In the genomic region with DNA sequence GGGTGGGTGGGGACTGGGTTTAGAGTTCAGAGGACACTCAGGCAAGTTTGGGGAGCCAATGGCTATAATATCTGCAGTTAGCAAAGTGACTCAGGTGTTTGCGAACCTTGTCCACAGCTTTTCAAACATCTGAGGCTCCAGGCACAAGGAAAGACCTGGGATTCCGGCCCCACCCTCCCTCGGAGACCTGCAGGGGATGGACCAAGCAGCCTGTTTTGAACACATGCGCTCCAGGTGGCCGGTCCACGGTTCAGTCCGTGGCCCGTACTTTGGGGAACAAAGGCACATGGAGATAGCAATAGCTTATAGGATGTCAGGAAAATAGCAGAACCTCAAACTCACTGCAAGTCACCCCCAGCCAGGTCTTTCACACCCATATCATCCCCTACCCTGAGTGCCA, we compare ENCODE assay signal across 7 mouse cellular contexts. TPM values are rescaled to one million over a fixed set of nuclear protein-coding genes. Genes with fewer than 3 reads are reported as not detected.
A peak's percentile ranks its signal among the peaks of the same experiment; 100 is the strongest.
DNase-seq lines count a peak whose midpoint lies in the region; ATAC-seq and TF ChIP-seq lines count a peak whose summit lies in the region.

No protein-coding gene starts in this region.

- TF ChIP-seq CTCF in lung, adult 2 months (IDR thresholded peaks at IDR 0.05; ENCODE audit: insufficient read depth, low read length): no peak

- peak overlapping the region; percentile 99 for H3K4me3 ChIP-seq in lung, adult 2 months (replicated peaks; ENCODE audit: extremely low read depth, low read depth, low read length)
- peak overlapping the region; percentile 65 for H3K4me3 ChIP-seq in embryonic facial prominence, embryonic 11.5 days (ENCODE audit: low read depth, low read length)
- H3K4me3 ChIP-seq in intestine, embryonic 15.5 days (replicated peaks): peak overlapping the region; percentile 83

- ATAC-seq in embryonic facial prominence, embryonic 11.5 days (replicated peaks; ENCODE audit: insufficient number of reproducible peaks, low FRiP score, low TSS enrichment, low read depth): peak; percentile 24; the same call in 1 of the 2 replicates
- ATAC-seq in intestine, embryonic 15.5 days: peak; percentile 14
- ATAC-seq in megakaryocyte-erythroid progenitor cell, adult 5-6 weeks (replicated peaks; ENCODE audit: low FRiP score, low TSS enrichment, poor library complexity, severe bottlenecking): peak; percentile 13; the same call in 1 of the 2 replicates

- no peaks in the 10 kb centered on the region for H3K27me3 ChIP-seq in embryonic facial prominence, embryonic 11.5 days (ENCODE audit: control insufficient read depth, insufficient read depth, low read length)
- no peaks in the 10 kb centered on the region for H3K27me3 ChIP-seq in intestine, embryonic 15.5 days (replicated peaks)

- peak overlapping the region; percentile 77 for H3K9ac ChIP-seq in embryonic facial prominence, embryonic 11.5 days (replicated peaks; ENCODE audit: low read length)
- peak overlapping the region; percentile 90 for H3K9ac ChIP-seq in intestine, embryonic 15.5 days

- H3K4me2 ChIP-seq in embryonic facial prominence, embryonic 11.5 days (ENCODE audit: low read depth, low read length): peak overlapping the region; percentile 68
- H3K4me2 ChIP-seq in intestine, embryonic 15.5 days (replicated peaks): peak overlapping the region; percentile 87

- no peak for TF ChIP-seq POLR2A in lung, adult 2 months (IDR thresholded peaks at IDR 0.05; ENCODE audit: borderline replicate concordance, extremely low read depth, low read depth, low read length)

- no peak for DNase-seq in lung, adult 2 months
- no peak for DNase-seq in lung, adult 18-20 months
- no peak for DNase-seq in embryonic facial prominence, embryonic 11.5 days (ENCODE audit: low spot score)
- no peak for DNase-seq in left cerebral cortex, adult 9 months (ENCODE audit: low spot score in 2 of 2)
- no peak for DNase-seq in left cerebral cortex, postnatal 14 days (ENCODE audit: low spot score in 2 of 2)

- H3K4me1 ChIP-seq in lung, adult 2 months (ENCODE audit: control insufficient read depth, insufficient read depth, low read length): peaks cover 3% of the 10 kb centered on the region; the same call in 1 of the 2 replicates
- H3K4me1 ChIP-seq in embryonic facial prominence, embryonic 11.5 days (ENCODE audit: control insufficient read depth, insufficient read depth, low read length): no peaks in the 10 kb centered on the region
- peaks cover 8% of the 10 kb centered on the region; the same call in 1 of the 2 replicates for H3K4me1 ChIP-seq in intestine, embryonic 15.5 days (replicated peaks)

- H3K36me3 ChIP-seq in embryonic facial prominence, embryonic 11.5 days (replicated peaks; ENCODE audit: control insufficient read depth, insufficient read depth, low read depth, low read length): peaks cover 7% of the 10 kb centered on the region
- H3K36me3 ChIP-seq in intestine, embryonic 15.5 days: peaks cover 17% of the 10 kb centered on the region; the same call in 1 of the 2 replicates

- H3K27ac ChIP-seq in embryonic facial prominence, embryonic 11.5 days (replicated peaks; ENCODE audit: low read depth, low read length): no peak overlapping the region
- H3K27ac ChIP-seq in intestine, embryonic 15.5 days: no peak overlapping the region

- intact Hi-C loops in left cerebral cortex, postnatal 14 days (cut with DNase I): no loop called here

- WGBS in lung, adult 2 months: 7% methylated on average over 8 of the region's 8 CpGs
- WGBS in embryonic facial prominence, embryonic 11.5 days: 11% methylated on average over 8 of the region's 8 CpGs
- WGBS in intestine, embryonic 15.5 days: 4% methylated on average over 8 of the region's 8 CpGs

- H3K9me3 ChIP-seq in embryonic facial prominence, embryonic 11.5 days (replicated peaks; ENCODE audit: control insufficient read depth, low read length): no peaks in the 10 kb centered on the region
- H3K9me3 ChIP-seq in intestine, embryonic 15.5 days: no peaks in the 10 kb centered on the region

RNA-seq across cellular contexts. Expression of a gene that starts 1.0 kb away (rescaled TPM):
- 26.5 and 29.9 TPM in 2 replicates for polyA plus RNA-seq in lung, adult 2 months (2012; rRNA removed)
- 42.1 and 44.0 TPM in 2 replicates for polyA plus RNA-seq in embryonic facial prominence, embryonic 11.5 days (2014; fragmentation: Nextera tagmentation; extraction: Ambion mirVana)
- polyA plus RNA-seq in intestine, embryonic 15.5 days (2015; fragmentation: Nextera tagmentation; extraction: Ambion mirVana): 29.3 and 31.9 TPM in 2 replicates
- total RNA-seq in megakaryocyte-erythroid progenitor cell, adult 5-6 weeks (2014; fragmentation: Nextera tagmentation): 17.2 and 22.5 TPM in 2 replicates
- total RNA-seq in megakaryocyte-erythroid progenitor cell, adult 5-6 weeks (2017): 31.3 and 35.5 TPM in 2 replicates
- 10 to 100 TPM; 16.8 to 18.1 TPM for total RNA-seq in left cerebral cortex, postnatal 14 days (2021)
